Mouse (Mus musculus): ENCODE data around the gene Ralgds.

DNA sequence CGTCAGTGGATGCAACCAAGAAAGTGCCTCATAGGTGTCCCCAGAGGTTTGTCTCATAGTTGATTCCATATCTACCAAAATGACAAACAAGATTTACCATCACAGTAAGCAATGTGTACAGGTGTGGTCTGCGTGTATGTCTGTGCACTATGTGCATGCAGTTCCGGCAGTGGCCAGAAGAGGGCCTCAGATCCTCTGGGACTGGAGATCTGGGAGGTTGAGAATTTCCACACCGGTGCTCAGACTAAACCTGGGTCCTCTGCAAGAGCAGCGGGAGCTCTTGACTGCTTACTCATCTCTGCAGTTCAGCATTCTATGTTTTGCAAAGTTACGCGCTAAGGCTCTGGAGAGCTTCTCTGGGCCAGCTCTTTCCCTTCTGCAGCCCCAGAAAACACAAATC is 84.1 kb downstream of the Ralgds start:
- TF ChIP-seq POLR2A (IDR thresholded peaks at IDR 0.05; ENCODE audit: borderline replicate concordance, insufficient read depth, low read length): no peak
- TF ChIP-seq CTCF (IDR thresholded peaks at IDR 0.05; ENCODE audit: borderline replicate concordance, insufficient read depth, low read depth, low read length): no peak
